In the genomic region with DNA sequence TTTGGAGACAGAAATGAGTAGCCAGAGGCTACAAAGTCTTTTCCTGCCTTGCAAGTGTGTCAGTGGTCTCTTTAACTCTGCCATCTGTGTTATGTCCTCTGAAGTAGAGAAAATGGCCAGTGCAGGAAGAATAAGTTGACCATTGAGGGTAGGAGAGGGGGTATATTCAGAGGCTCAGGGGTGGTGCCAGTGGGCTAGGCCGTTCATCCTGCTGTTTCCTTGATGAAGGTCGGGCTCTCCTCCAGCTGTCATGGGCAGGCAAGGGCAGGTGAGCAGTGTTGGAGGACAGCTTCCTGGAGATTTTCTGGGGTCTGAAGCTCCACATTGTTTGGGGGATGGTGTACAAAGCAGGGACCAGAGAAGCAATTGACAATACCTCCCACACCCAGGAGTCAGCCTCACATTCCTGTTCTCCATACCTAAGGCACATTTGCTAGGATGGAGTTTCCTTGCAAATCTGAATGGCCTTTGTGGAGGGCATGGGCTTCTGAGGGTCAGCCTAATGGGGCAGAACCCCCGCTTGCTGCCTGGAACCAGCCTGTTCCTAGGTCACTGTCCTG, we compare ENCODE assay signal across 1 mouse cellular context.
TF ChIP-seq lines count a peak whose summit lies in the region.

No protein-coding gene starts in this region.

TF ChIP-seq in MEL, 35 proteins besides CTCF, POLR2A, EP300 and RAD21:
- TF ChIP-seq NELFE (IDR thresholded peaks at IDR 0.05; ENCODE audit: low read depth, low read length) (no peak), MYB (IDR thresholded peaks at IDR 0.05; ENCODE audit: low read depth, low read length) (no peak), CHD2 (IDR thresholded peaks at IDR 0.05; ENCODE audit: low read length) (no peak), KAT2A (conservative IDR thresholded peaks at IDR 0.05; ENCODE audit: low read depth, low read length) (no peak), RCOR1 (IDR thresholded peaks at IDR 0.05; ENCODE audit: low read depth, low read length) (no peak), MXI1 (IDR thresholded peaks at IDR 0.05; ENCODE audit: low read depth, low read length) (no peak), TBP (IDR thresholded peaks at IDR 0.05; ENCODE audit: low read depth, low read length) (no peak), TAL1 (IDR thresholded peaks at IDR 0.05; ENCODE audit: low read length) (no peak), UBTF (IDR thresholded peaks at IDR 0.05; ENCODE audit: borderline replicate concordance, insufficient read depth, low read depth, low read length) (no peak), POLR2AphosphoS2 (IDR thresholded peaks at IDR 0.05; ENCODE audit: low read length) (no peak), GATA1 (IDR thresholded peaks at IDR 0.05; ENCODE audit: low read depth, low read length) (no peak), ELF1 (IDR thresholded peaks at IDR 0.05; ENCODE audit: low read depth, low read length) (no peak), SMC3 (IDR thresholded peaks at IDR 0.05; ENCODE audit: low read depth, low read length) (no peak), ZMIZ1 (IDR thresholded peaks at IDR 0.05; ENCODE audit: low read depth, low read length) (no peak), NRF1 (IDR thresholded peaks at IDR 0.05; ENCODE audit: insufficient read depth, low read depth, low read length, poor library complexity, severe bottlenecking) (no peak), ZKSCAN1 (IDR thresholded peaks at IDR 0.05; ENCODE audit: low read depth, low read length) (no peak), TCF12 (IDR thresholded peaks at IDR 0.05; ENCODE audit: low read depth, low read length) (no peak)
TF ChIP-seq in MEL: peak in this region for 0.
